In genomic region chr9:45979778-45980177, GRCm38 (mm10) we compare ENCODE assay signal across 24 mouse cellular contexts. TPM values are rescaled to one million over a fixed set of nuclear protein-coding genes. Genes with fewer than 3 reads are reported as not detected.
A peak's percentile ranks its signal among the peaks of the same experiment; 100 is the strongest.
DNase-seq lines count a peak whose midpoint lies in the region; ATAC-seq and TF ChIP-seq lines count a peak whose summit lies in the region.
"Had no signal": no experiment of that assay in that cellular context is flagged by ENCODE, and none has a peak within 500 bp of the region (broad histone marks: within the 10 kb centered on the region; RNA-seq: fewer than 3 reads in every experiment).

No protein-coding gene starts in this region.

- no peaks in the 10 kb centered on the region for H3K9me3 ChIP-seq in liver, embryonic 14.5 days (ENCODE audit: control insufficient read depth, low read length)
- H3K9me3 ChIP-seq in liver, postnatal 0 days (ENCODE audit: low read length) = no peaks in the 10 kb centered on the region
- H3K9me3 ChIP-seq: embryonic facial prominence, embryonic 12.5 days; embryonic facial prominence, embryonic 15.5 days; forebrain, embryonic 12.5 days; hindbrain, embryonic 12.5 days; hindbrain, embryonic 15.5 days had no signal

- H3K9ac ChIP-seq in liver, embryonic 14.5 days (replicated peaks) = no peak overlapping the region
- no peak overlapping the region for H3K9ac ChIP-seq in liver, postnatal 0 days (replicated peaks)
- H3K9ac ChIP-seq: embryonic facial prominence, embryonic 12.5 days; embryonic facial prominence, embryonic 15.5 days; forebrain, embryonic 12.5 days; hindbrain, embryonic 12.5 days; hindbrain, embryonic 15.5 days had no signal

- WGBS in liver, embryonic 14.5 days (ENCODE audit: insufficient replicate concordance) = 67% methylated on average over 2 of the region's 2 CpGs
- 73% methylated on average over 2 of the region's 2 CpGs for WGBS in liver, postnatal 0 days (ENCODE audit: insufficient replicate concordance)

- no peak overlapping the region for H3K27ac ChIP-seq in liver, embryonic 14.5 days
- no peak overlapping the region for H3K27ac ChIP-seq in liver, postnatal 0 days (ENCODE audit: low read depth)
- H3K27ac ChIP-seq: embryonic facial prominence, embryonic 12.5 days; embryonic facial prominence, embryonic 15.5 days; forebrain, embryonic 12.5 days; hindbrain, embryonic 12.5 days; hindbrain, embryonic 15.5 days had no signal

- peak overlapping the region; percentile 42 for H3K4me2 ChIP-seq in liver, embryonic 14.5 days (ENCODE audit: low read depth)
- peak overlapping the region; percentile 10 for H3K4me2 ChIP-seq in liver, postnatal 0 days (ENCODE audit: low read depth, low read length)
- H3K4me2 ChIP-seq: embryonic facial prominence, embryonic 12.5 days; embryonic facial prominence, embryonic 15.5 days; forebrain, embryonic 12.5 days; heart, embryonic 11.5 days; hindbrain, embryonic 12.5 days; hindbrain, embryonic 15.5 days had no signal

- H3K27me3 ChIP-seq in liver, embryonic 14.5 days (ENCODE audit: control insufficient read depth, insufficient read depth, low read length) = no peaks in the 10 kb centered on the region
- no peaks in the 10 kb centered on the region for H3K27me3 ChIP-seq in liver, postnatal 0 days (ENCODE audit: insufficient read depth, low read length)
- H3K27me3 ChIP-seq: embryonic facial prominence, embryonic 12.5 days; embryonic facial prominence, embryonic 15.5 days; forebrain, embryonic 12.5 days; hindbrain, embryonic 12.5 days; hindbrain, embryonic 15.5 days had no signal

- TF ChIP-seq CTCF in liver, embryonic 14.5 days (IDR thresholded peaks at IDR 0.05; ENCODE audit: low read depth) = no peak
- no peak for TF ChIP-seq CTCF in liver, postnatal 0 days (IDR thresholded peaks at IDR 0.05; ENCODE audit: low read depth)

- peak; percentile 55 for ATAC-seq in erythroblast, adult 5-6 weeks (replicated peaks; ENCODE audit: low FRiP score, poor library complexity, severe bottlenecking)
- ATAC-seq in erythroid progenitor cell, adult 5-6 weeks (replicated peaks; ENCODE audit: low FRiP score, poor library complexity, severe bottlenecking) = peak; percentile 45
- peak; percentile 46 for ATAC-seq in liver, embryonic 14.5 days (ENCODE audit: insufficient read depth)
- ATAC-seq in liver, postnatal 0 days = no peak
- ATAC-seq: CD4-positive, CD25-positive, alpha-beta regulatory T cell, adult 4 months; forebrain, embryonic 16.5 days had no signal

- peaks cover 13 to 23% of the 10 kb centered on the region in 2 experiments for H3K4me1 ChIP-seq in liver, embryonic 14.5 days (replicated peaks; ENCODE audit: control insufficient read depth in 2 of 2, insufficient read depth in 2 of 2, low read length in 1 of 2)
- peaks cover 19% of the 10 kb centered on the region for H3K4me1 ChIP-seq in liver, postnatal 0 days (ENCODE audit: insufficient read depth)

- peak; percentile 47 for TF ChIP-seq EP300 in liver, embryonic 14.5 days (IDR thresholded peaks at IDR 0.05; ENCODE audit: low read depth)
- no peak; the same call in 1 of the 2 replicates for TF ChIP-seq EP300 in liver, postnatal 0 days (IDR thresholded peaks at IDR 0.05; ENCODE audit: low read depth)

- H3K36me3 ChIP-seq in liver, embryonic 14.5 days (replicated peaks; ENCODE audit: control insufficient read depth, insufficient read depth, low read depth) = peaks cover 25% of the 10 kb centered on the region
- H3K36me3 ChIP-seq in liver, postnatal 0 days (replicated peaks; ENCODE audit: insufficient read depth, low read length) = peaks cover 26% of the 10 kb centered on the region

- H3K4me3 ChIP-seq in liver, embryonic 14.5 days (ENCODE audit: insufficient read depth in 1 of 2, low read depth in 2 of 2, low read length in 2 of 2) = no peak overlapping the region
- no peak overlapping the region for H3K4me3 ChIP-seq in liver, postnatal 0 days (ENCODE audit: low read depth, low read length)
- H3K4me3 ChIP-seq: embryonic facial prominence, embryonic 12.5 days; embryonic facial prominence, embryonic 15.5 days; forebrain, embryonic 12.5 days; hindbrain, embryonic 12.5 days; hindbrain, embryonic 15.5 days had no signal

- peak in 1 of 3 experiments; percentile 35 for DNase-seq in liver, embryonic 14.5 days (ENCODE audit: low read depth in 3 of 3, low spot score in 3 of 3)
- no peak for DNase-seq in liver, postnatal 0 days
- no peak for DNase-seq in urinary bladder, postnatal 4 days (ENCODE audit: low spot score in 2 of 2)
- no peak for DNase-seq in spleen, postnatal 14 days (ENCODE audit: low spot score in 2 of 2)
- no peak for DNase-seq in adrenal gland, postnatal 25 days
- DNase-seq: adrenal gland, adult 2 months; adrenal gland, postnatal 14 days; cerebellum, adult 18-20 months; cerebellum, adult 9-10 months; cerebellum, postnatal 14 days; gastrocnemius, postnatal 14 days; heart, adult 11 months had no signal

RNA-seq across cellular contexts. Expression of gene Sidt2, which starts 24.7 kb away (rescaled TPM):
- 57.8 and 62.9 TPM in 2 replicates for total RNA-seq in erythroblast, adult 5-6 weeks (2015; ENCODE audit: low replicate concordance)
- 111 and 174 TPM in 2 replicates for total RNA-seq in erythroblast, adult 5-6 weeks (2017; ENCODE audit: low replicate concordance)
- 16.3 and 20.5 TPM in 2 replicates for total RNA-seq in erythroid progenitor cell, adult 5-6 weeks (2015; ENCODE audit: low replicate concordance)
- total RNA-seq in erythroid progenitor cell, adult 5-6 weeks (2017; ENCODE audit: low replicate concordance) = 17.2 and 22.2 TPM in 2 replicates
- polyA plus RNA-seq in liver, embryonic 14.5 days (2012; rRNA removed) = 20.4 and 26.8 TPM in 2 replicates
- polyA plus RNA-seq in liver, embryonic 14.5 days (2014; fragmentation: Nextera tagmentation; extraction: Ambion mirVana) = 11.6 and 16.5 TPM in 2 replicates
- 23.5 and 23.6 TPM in 2 replicates for polyA plus RNA-seq in liver, postnatal 0 days (2015; fragmentation: Nextera tagmentation; extraction: Ambion mirVana)
- total RNA-seq in adrenal gland, postnatal 25 days (2021) = 286 and 328 TPM in 2 replicates

RNA-seq across cellular contexts. Expression of gene Pafah1b2, which starts 32.7 kb away (rescaled TPM):
- 9.4 and 14.2 TPM in 2 replicates for total RNA-seq in erythroblast, adult 5-6 weeks (2015; ENCODE audit: low replicate concordance)
- total RNA-seq in erythroblast, adult 5-6 weeks (2017; ENCODE audit: low replicate concordance) = 25.8 and 35.8 TPM in 2 replicates
- total RNA-seq in erythroid progenitor cell, adult 5-6 weeks (2015; ENCODE audit: low replicate concordance) = 29.3 and 31.4 TPM in 2 replicates
- 52.9 and 68.6 TPM in 2 replicates for total RNA-seq in erythroid progenitor cell, adult 5-6 weeks (2017; ENCODE audit: low replicate concordance)
- polyA plus RNA-seq in liver, embryonic 14.5 days (2012; rRNA removed) = 13.2 and 23.1 TPM in 2 replicates
- 59.6 and 65.6 TPM in 2 replicates for polyA plus RNA-seq in liver, embryonic 14.5 days (2014; fragmentation: Nextera tagmentation; extraction: Ambion mirVana)
- 35.8 and 42.6 TPM in 2 replicates for polyA plus RNA-seq in liver, postnatal 0 days (2015; fragmentation: Nextera tagmentation; extraction: Ambion mirVana)
- 112 and 146 TPM in 2 replicates for total RNA-seq in adrenal gland, postnatal 25 days (2021)

RNA-seq across cellular contexts. Expression of gene Sik3, which starts 32.8 kb away (rescaled TPM):
- 7.9 and 9.4 TPM in 2 replicates for total RNA-seq in erythroblast, adult 5-6 weeks (2015; ENCODE audit: low replicate concordance)
- 2.5 and 4.5 TPM in 2 replicates for total RNA-seq in erythroblast, adult 5-6 weeks (2017; ENCODE audit: low replicate concordance)
- 4.6 and 6.5 TPM in 2 replicates for total RNA-seq in erythroid progenitor cell, adult 5-6 weeks (2015; ENCODE audit: low replicate concordance)
- 1.4 and 11.6 TPM in 2 replicates for total RNA-seq in erythroid progenitor cell, adult 5-6 weeks (2017; ENCODE audit: low replicate concordance)
- 3.0 and 4.1 TPM in 2 replicates for polyA plus RNA-seq in liver, embryonic 14.5 days (2012; rRNA removed)
- polyA plus RNA-seq in liver, embryonic 14.5 days (2014; fragmentation: Nextera tagmentation; extraction: Ambion mirVana) = 2.1 and 2.4 TPM in 2 replicates
- polyA plus RNA-seq in liver, postnatal 0 days (2015; fragmentation: Nextera tagmentation; extraction: Ambion mirVana) = 5.0 TPM in 2 replicates
- total RNA-seq in adrenal gland, postnatal 25 days (2021) = 57.3 and 63.2 TPM in 2 replicates

RNA-seq across cellular contexts. Expression of gene Tagln, which starts 43.9 kb away (rescaled TPM):
- total RNA-seq in erythroblast, adult 5-6 weeks (2015; ENCODE audit: low replicate concordance) = 1.5 TPM in 1 of 2 replicates, not detected in the other
- 3.1 TPM in 1 of 2 replicates, not detected in the other for total RNA-seq in erythroblast, adult 5-6 weeks (2017; ENCODE audit: low replicate concordance)
- total RNA-seq in erythroid progenitor cell, adult 5-6 weeks (2015; ENCODE audit: low replicate concordance) = not detected in 2 replicates
- total RNA-seq in erythroid progenitor cell, adult 5-6 weeks (2017; ENCODE audit: low replicate concordance) = not detected in 2 replicates
- polyA plus RNA-seq in liver, embryonic 14.5 days (2012; rRNA removed) = 5.1 and 6.3 TPM in 2 replicates
- 2.6 and 6.8 TPM in 2 replicates for polyA plus RNA-seq in liver, embryonic 14.5 days (2014; fragmentation: Nextera tagmentation; extraction: Ambion mirVana)
- 3.6 and 5.2 TPM in 2 replicates for polyA plus RNA-seq in liver, postnatal 0 days (2015; fragmentation: Nextera tagmentation; extraction: Ambion mirVana)
- total RNA-seq in adrenal gland, postnatal 25 days (2021) = 51.0 and 70.2 TPM in 2 replicates
- total RNA-seq: common myeloid progenitor, adult 5-6 weeks; hematopoietic stem cell, adult 5-6 weeks had no signal
